Mouse (Mus musculus) megakaryocyte, embryonic 14.5 days (primary cell): ENCODE data around the gene Clptm1. TPM values are rescaled to one million over a fixed set of nuclear protein-coding genes. Genes with fewer than 3 reads are reported as not detected.
A peak's percentile ranks its signal among the peaks of the same experiment; 100 is the strongest.

Experiments
- H3K27me3 ChIP-seq: replicated peaks from 2 replicates; pipeline ENCODE3; 2012; ENCODE audit warnings: inconsistent platforms
- H3K36me3 ChIP-seq: replicated peaks from 2 replicates; pipeline ENCODE3; 2012; ENCODE audit warnings: low read length, inconsistent platforms, mixed read lengths
- H3K4me1 ChIP-seq: 2 replicates; pipeline ENCODE4 v1.6.1; 2012; ENCODE audit warnings: inconsistent platforms
- H3K4me3 ChIP-seq: replicated peaks from 2 replicates; pipeline ENCODE3; 2012; ENCODE audit warnings: moderate library complexity, mild to moderate bottlenecking, inconsistent platforms
- H3K9me3 ChIP-seq: 2 replicates; pipeline ENCODE4 v1.6.1; 2012; ENCODE audit warnings: inconsistent platforms
- FLI1 ChIP-seq: IDR thresholded peaks from 2 replicates; pipeline ENCODE4 v1.6.1; 2012; ENCODE audit warnings: low read length, inconsistent platforms, mixed read lengths
- GATA1 ChIP-seq: IDR thresholded peaks from 3 replicates; pipeline ENCODE4 v1.6.1; 2012; ENCODE audit warnings: mixed read lengths, low read length, inconsistent platforms, borderline replicate concordance
- polyA plus RNA-seq: library from polyadenylated mRNA; stranded (reverse); fragments of >175 nt; gene quantifications from 2 replicates; pipeline ENCODE4 v1.2.3, GENCODE M21; 2012; ENCODE audit warnings: low replicate concordance; ENCODE audit not compliant: insufficient read depth

Clptm1 gene
- polyA plus RNA-seq, result 153 and 336 TPM in 2 replicates

DNA sequence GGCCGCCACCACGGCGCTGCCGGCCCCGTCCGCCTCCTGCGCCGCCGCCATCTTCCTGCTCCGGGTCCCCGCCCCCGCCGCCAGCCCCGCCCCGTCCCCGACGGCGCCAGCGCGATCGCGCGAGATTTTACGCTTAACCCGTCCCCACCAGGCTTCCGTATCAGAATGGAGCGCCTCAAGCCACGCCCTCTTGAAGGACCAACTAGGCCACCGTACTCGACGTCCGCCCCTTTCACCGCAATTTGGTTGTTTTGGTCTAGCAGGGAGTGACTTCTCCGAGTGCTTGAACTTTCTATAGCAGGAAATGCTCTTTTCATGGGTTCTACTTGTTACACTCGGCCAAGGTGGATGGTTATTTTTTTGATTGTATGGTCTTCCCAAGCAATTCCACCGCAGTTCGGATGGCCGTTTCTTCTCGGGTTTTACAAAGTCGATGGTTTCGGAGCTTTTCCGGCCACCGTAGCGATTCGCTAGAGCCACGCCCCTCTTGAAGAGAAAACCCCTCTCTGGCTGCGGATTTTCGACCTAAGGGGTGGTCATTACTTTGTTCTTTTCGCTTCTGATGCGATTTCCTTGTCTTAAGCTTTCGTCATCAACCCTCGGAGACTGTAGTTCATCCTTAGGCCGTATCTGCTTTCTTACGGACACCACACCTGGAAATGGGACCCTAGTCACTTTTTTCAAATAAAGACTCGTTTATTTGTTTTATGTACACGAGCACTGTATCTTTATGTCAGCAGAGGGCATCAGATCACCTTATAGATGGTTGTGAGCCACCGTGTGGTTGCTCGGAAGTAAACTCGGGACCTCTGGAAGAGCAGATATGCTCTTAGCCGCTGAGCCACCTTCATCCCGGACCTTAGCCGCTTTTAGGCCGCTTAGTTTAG lies at the start of gene Clptm1:
Clptm1 (minus strand) TSS at position 79 of the 887 bp plus-strand sequence.
- Histone ChIP-seq H3K4me1 (peaks cover 63% of the 10 kb centered on the region), H3K36me3 (peaks cover 27% of the 10 kb centered on the region), H3K27me3 (peaks cover 4% of the 10 kb centered on the region), H3K9me3 (no peaks in the 10 kb centered on the region), H3K4me3 (peak within 1 kb of the TSS; percentile 98)
- no peak for TF ChIP-seq FLI1
- no peak for TF ChIP-seq GATA1

DNA sequence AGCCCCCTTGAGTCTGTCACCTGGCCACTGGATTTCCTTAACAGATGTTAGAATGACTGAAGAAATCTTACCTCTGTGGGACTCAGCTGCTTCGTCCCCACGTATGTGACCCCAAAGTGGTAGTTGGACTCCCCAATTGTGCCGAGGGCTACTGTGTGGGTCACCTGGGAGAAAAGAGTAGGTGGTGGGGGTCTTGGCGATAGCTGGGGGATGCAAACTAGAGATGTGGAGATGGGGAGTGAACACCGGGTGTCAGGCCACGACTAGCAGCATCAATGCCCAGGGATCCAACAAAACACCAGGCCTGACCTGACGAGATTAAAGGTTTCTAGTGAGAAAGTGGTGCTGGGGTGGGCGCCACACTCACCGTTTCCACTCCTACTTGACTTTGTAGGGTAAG lies 48.8 kb upstream of the Clptm1 start:
- Histone ChIP-seq H3K9me3 (no peaks in the 10 kb centered on the region), H3K4me1 (peaks cover 52% of the 10 kb centered on the region), H3K36me3 (peaks cover 52% of the 10 kb centered on the region), H3K4me3 (no peak overlapping the region), H3K27me3 (peaks cover 3% of the 10 kb centered on the region)
- TF ChIP-seq GATA1, result no peak
- no peak for TF ChIP-seq FLI1

DNA sequence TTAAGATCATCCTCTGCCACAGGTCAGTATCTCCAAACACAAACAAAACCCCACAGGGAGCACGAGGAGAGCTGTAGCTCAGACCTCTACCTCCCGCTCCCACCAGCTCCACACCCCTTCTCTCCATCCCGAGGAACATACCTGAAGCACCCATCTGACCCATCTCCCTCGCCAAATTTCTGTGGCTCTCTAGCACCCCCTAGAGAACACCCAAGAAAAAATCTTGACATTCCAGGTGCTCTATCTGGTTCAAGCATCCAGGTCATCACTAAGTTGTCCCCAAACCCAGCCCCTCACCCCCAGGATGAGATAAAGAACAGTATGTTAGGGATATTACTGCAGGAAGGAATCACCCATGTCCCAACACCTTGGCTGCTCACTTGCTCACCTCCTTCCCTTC lies 48.4 kb upstream of the Clptm1 start:
- peaks cover 52% of the 10 kb centered on the region for H3K4me1 ChIP-seq
- H3K36me3 ChIP-seq, result peaks cover 56% of the 10 kb centered on the region
- TF ChIP-seq FLI1 (no peak), GATA1 (no peak)
- H3K27me3 ChIP-seq, result peaks cover 3% of the 10 kb centered on the region
- H3K4me3 ChIP-seq, result no peak overlapping the region
- no peaks in the 10 kb centered on the region for H3K9me3 ChIP-seq

DNA sequence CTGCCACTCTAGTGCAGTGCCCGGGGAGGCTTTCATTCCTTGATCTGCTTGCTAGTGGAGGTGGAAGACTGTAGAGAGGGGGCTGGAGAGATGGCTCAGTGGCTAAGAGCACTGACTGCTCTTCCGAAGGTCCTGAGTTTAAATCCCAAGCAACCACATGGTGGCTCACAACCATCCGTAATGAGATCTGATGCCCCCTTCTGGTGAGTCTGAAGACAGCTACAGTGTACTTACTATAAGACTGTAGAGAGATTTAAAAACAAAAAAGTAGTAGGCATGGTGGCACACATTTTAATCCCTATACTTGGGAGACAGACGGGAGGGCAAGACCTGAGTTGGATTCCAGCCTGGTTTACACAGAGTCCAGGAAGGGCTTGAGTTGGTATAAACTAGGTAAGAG lies 47.6 kb upstream of the Clptm1 start:
- Histone ChIP-seq H3K27me3 (no peaks in the 10 kb centered on the region), H3K4me1 (peaks cover 52% of the 10 kb centered on the region), H3K36me3 (peaks cover 63% of the 10 kb centered on the region), H3K4me3 (no peak overlapping the region), H3K9me3 (no peaks in the 10 kb centered on the region)
- TF ChIP-seq FLI1, result no peak
- no peak for TF ChIP-seq GATA1

DNA sequence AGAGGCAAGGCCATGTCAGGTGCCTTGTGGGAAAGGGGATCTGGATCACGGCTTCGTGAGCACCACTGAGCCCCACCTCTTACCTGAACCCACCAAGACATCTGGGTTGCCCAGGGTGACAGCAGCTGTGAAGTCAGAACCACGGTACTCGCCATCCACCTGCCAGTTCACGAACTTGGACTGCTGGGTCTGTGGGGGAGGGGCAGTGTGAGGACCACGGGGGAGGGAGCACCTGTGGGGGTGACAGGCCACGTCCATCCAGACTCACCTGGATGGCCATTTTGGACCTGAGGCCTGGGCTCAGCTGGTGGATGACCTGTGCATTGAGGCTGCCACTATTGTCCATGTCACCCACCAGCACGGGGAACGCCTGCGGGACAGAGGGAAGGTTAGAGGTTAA lies 45.8 kb upstream of the Clptm1 start:
- no peak overlapping the region for H3K4me3 ChIP-seq
- TF ChIP-seq GATA1, result no peak
- TF ChIP-seq FLI1, result no peak
- H3K4me1 ChIP-seq, result peaks cover 36% of the 10 kb centered on the region
- H3K9me3 ChIP-seq, result no peaks in the 10 kb centered on the region
- H3K36me3 ChIP-seq, result peaks cover 73% of the 10 kb centered on the region
- H3K27me3 ChIP-seq, result no peaks in the 10 kb centered on the region

DNA sequence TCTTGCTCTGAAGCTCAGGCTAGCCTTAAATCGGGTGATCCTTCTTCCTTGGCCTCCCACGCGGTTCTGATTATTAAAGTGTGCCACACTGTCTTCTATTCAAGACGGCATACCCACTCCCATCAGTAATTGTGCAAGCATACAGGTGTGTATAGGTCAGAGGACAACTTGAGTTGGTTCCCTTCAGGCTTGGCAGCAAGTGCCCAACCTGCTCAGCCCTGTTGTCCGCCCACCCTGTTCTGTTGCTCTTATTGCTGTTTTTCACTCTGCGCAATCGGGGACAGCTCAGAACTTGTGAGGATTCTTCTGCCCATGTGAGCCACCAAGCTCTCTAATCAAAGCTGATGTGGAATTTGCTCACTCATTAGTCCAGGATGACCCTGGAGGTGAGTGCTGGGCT lies 40.4 kb upstream of the Clptm1 start:
- H3K9me3 ChIP-seq, result no peaks in the 10 kb centered on the region
- H3K36me3 ChIP-seq, result peaks cover 88% of the 10 kb centered on the region
- H3K4me3 ChIP-seq, result no peak overlapping the region
- TF ChIP-seq GATA1 (no peak), FLI1 (no peak)
- H3K27me3 ChIP-seq, result no peaks in the 10 kb centered on the region
- H3K4me1 ChIP-seq, result peaks cover 30% of the 10 kb centered on the region

DNA sequence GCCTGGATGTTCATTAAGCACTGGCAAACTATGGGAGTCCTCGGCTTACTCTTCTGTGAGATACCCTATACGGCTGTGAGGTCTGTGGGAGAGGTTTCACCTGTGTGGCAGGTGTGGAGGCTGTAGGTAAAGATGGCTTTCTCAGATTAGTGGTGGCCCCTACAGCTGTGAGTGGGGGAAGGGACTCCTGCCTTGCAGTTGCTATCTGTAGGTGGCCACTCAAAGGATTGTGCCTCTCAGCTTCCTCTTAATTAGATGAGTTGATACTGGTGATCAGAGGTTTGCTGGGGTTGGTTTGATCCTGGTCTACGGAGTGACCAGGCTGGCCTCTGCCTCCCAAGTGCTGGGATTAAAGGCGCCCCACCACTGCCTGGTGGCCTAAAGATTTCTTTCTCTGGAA lies 39.6 kb upstream of the Clptm1 start:
- H3K36me3 ChIP-seq, result peaks cover 83% of the 10 kb centered on the region
- H3K4me3 ChIP-seq, result no peak overlapping the region
- no peak for TF ChIP-seq GATA1
- no peak for TF ChIP-seq FLI1
- no peaks in the 10 kb centered on the region for H3K27me3 ChIP-seq
- no peaks in the 10 kb centered on the region for H3K9me3 ChIP-seq
- peaks cover 31% of the 10 kb centered on the region for H3K4me1 ChIP-seq

DNA sequence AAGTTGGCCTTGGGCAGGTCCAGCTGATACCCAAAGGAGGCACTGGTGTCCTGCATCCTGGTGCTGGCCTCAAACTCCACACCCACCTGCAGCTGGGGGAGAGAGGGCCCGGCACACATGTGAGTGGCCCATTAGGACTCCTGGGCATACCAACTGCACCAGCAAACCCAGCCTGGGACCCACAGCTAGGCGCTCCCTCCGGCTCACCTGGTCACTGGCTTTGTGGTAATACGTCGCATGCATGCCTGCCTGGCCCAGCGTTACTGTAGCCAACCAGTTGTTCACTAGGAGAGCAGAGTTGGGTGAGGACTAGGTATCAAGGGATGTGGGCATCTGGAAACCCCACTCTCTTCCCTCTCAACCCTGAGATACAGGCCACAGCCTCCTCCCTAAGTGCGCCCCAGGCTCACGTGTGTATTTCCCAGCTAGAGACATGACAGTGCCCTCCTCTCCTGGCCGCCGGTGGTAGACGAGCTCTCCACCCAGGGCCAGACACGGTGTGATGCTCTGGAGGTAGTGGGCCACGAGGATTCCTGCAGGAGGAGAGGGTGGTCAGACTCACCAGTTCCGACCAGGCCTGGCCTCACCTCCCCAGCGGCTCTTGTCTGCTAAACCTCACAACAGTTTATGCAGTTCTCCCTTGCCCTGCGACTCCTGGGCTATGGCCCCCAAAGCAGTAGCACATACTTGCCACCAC lies 38.2 kb upstream of the Clptm1 start:
- peaks cover 28% of the 10 kb centered on the region for H3K4me1 ChIP-seq
- H3K36me3 ChIP-seq, result peaks cover 80% of the 10 kb centered on the region
- H3K27me3 ChIP-seq, result peaks cover 11% of the 10 kb centered on the region
- peaks cover 2% of the 10 kb centered on the region; the same call in 1 of the 2 replicates for H3K9me3 ChIP-seq
- TF ChIP-seq FLI1, result no peak
- TF ChIP-seq GATA1, result no peak
- H3K4me3 ChIP-seq, result no peak overlapping the region

DNA sequence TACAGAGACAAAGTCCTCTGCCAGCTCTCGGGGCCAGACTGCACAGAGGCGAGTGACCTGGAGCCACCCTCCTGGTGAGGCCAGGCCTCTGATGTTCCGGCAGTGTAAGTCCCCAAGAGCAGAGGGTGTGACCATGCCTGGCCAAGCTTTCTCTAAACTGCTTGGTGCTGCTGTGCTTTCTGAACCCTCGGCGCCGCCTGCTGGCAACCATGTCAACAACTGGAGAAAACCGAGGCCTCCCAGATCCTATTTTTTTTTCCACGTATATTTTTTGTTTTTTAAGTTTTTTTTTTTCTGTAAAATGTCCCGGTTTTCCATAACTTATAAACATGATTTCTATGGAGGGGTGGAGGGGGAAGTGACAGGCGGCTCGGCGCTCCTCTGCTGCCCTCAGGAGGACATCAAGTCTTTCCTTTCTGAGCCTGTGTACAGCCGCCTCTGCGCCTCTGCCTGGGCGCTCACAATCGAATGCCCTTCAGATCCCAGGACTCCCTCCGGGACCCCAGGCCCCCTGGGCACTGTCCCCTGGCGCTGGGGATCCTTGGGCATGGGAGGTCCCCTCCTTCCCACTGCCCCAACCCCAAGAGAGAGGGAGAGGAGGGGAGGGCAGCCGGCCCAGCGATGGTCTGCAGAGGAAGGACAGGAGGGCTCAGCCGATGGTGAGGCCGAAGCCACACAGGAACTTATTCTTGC lies 36.4 kb upstream of the Clptm1 start:
- Histone ChIP-seq H3K4me3 (no peak overlapping the region), H3K9me3 (peaks cover 17% of the 10 kb centered on the region), H3K27me3 (peaks cover 29% of the 10 kb centered on the region), H3K36me3 (peaks cover 82% of the 10 kb centered on the region), H3K4me1 (peaks cover 34% of the 10 kb centered on the region)
- TF ChIP-seq FLI1 (no peak), GATA1 (no peak)
